Mouse (Mus musculus) c-Kit-positive CD71-positive TER-119-negative erythroid progenitor cells, embryonic 14.5 days (primary cell): ENCODE measurements around the gene Vmn1r1.
"Not testable (repeated sequence)": the region's sequence is repeated elsewhere in the genome, so short reads cannot be mapped to it uniquely, and the experiment has no call there.

ENCODE experiments used
- DNase-seq: peaks from one replicate; pipeline ENCODE4 v3.0.0-alpha.2; 2013; ENCODE audit warnings: low read depth

Gene Vmn1r1

DNA sequence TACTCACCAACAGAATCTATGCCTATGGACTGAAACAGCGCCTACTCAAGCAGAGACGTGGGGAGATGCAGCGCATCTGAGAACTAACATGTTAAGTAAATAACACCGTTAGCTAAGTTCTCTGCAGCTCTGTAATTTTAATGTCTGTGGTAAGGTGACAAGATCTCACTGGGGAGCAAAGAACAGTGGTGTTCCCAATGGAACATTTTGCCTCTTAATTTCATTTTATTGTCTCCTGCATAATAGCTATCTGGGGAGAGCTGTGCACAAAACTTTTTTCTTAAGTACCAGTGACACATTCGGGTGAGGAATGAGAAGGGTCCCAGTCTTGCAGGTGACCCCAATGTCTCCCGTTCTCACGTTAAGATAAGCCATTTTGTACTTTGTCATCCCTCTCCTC lies at the start of gene Vmn1r1:
Gene Vmn1r1 (minus strand): TSS at position 101 of the 400 bp plus-strand sequence.
- DNase-seq = no peak

GRCm38 (mm10) chr1:182210322-182210721 lies 46.0 kb upstream of the Vmn1r1 start:
- no peak for DNase-seq

GRCm38 (mm10) chr1:182192581-182192980 lies 28.3 kb upstream of the Vmn1r1 start:
- no peak for DNase-seq

- no peak for DNase-seq
Measured at GRCm38 (mm10) chr1:182191816-182192545, 27.7 kb upstream of the Vmn1r1 start.

- no peak for DNase-seq
Measured at GRCm38 (mm10) chr1:182191181-182191580, 26.9 kb upstream of the Vmn1r1 start.

DNA sequence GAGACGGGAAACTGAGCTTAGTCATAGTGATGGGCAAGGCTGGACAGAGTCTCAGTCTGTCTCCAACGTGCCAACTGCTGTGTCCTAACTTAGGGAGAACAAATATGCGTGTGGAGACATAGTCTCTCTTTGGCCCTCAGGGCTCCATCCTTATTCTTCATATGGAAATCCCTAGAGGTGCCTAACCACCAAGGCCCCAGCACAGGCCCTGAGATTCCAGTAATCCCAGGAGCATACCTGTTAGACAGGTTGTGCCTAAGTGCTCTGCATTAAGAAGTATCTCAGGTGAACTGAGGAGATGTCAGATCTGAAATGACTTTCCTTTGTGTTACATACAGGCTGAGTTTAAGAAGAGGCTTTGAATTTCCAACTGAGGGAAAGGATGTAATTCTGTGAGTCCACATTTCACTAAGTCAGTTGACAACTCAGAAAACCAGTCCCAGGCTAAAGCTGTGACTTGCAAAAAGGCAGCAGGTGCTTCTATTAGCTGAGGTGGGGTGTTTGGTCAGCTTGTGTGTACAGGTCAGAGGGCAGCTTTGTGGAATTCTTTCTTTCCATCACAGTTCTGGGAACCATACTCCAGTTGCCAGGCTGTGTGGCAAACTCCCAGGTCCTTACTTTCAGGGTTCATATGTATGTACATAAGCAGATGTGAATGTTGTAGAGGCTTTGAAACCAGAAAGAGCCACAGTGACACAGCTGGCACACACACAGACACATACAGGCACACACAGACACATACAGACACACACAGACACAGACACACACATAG lies 25.6 kb upstream of the Vmn1r1 start:
- DNase-seq = no peak

DNA sequence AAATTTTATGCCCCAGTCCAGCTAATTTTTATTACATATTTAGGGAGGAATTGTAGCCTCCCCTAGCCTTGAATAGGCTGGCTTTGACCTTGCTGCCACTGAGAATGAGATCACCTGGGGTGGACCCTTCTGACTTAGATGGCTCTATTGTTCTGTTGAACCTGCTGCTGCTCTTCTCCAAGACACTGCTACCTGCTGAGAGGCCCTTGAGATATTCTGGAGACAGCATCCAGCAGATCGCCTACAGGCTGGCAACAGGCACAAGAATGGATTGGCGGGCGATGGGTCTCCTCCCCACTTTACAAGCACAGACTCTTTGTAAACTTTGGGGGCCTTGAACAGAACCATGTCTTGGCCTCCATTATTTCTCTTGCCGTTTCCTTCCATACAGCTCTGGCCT lies 18.2 kb upstream of the Vmn1r1 start:
- not testable (repeated sequence) for DNase-seq

GRCm38 (mm10) chr1:182181456-182182305 lies 17.4 kb upstream of the Vmn1r1 start:
- no peak for DNase-seq

- DNase-seq = not testable (repeated sequence)
Measured at GRCm38 (mm10) chr1:182176985-182177384, 12.7 kb upstream of the Vmn1r1 start.

- DNase-seq = not testable (repeated sequence)
Measured at GRCm38 (mm10) chr1:182170206-182170605, 5.9 kb upstream of the Vmn1r1 start.

DNA sequence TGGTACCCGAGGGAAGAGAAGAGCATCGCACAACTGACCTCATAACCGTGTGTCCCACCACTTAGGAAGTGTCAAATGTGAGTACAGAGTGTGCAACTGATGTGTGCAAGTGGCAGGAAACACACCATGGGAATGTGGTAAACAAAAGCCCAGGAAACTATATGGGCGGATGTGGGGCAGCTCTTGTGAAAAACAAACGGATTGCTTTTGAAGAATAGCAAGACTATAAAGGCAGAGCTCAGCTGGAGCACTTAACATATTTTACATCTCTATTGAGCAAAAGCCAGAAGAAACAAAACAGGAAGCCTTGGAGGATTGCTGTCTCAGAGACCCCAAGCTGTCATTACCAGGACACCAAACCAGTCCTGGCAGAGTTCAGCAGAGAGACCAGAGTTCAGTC lies 1.3 kb downstream of the Vmn1r1 start:
- DNase-seq = no peak

DNA sequence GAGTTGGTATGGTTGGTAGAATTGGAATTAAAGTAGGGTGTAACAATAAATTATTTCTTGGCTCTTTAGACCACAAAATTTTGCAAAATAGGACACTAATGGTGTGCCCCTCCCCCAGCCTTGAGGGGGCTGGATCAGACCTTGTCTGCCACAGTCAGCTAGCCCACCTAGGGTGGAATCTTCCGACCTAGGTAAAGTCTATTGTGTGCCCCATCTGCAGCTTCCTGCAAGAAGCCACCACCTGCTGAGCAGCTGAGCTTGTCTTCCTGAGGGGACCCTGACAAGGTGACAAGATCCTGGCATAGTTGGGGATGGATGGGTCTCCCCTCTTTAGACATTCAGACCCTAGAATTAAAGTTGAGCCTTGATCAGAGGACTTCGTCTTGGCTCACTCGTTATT lies 4.7 kb downstream of the Vmn1r1 start:
- no peak for DNase-seq

- no peak for DNase-seq
Measured at GRCm38 (mm10) chr1:182157734-182158133, 6.6 kb downstream of the Vmn1r1 start.

- DNase-seq = peak; percentile 28
Measured at GRCm38 (mm10) chr1:182149966-182150365, 14.3 kb downstream of the Vmn1r1 start.

DNA sequence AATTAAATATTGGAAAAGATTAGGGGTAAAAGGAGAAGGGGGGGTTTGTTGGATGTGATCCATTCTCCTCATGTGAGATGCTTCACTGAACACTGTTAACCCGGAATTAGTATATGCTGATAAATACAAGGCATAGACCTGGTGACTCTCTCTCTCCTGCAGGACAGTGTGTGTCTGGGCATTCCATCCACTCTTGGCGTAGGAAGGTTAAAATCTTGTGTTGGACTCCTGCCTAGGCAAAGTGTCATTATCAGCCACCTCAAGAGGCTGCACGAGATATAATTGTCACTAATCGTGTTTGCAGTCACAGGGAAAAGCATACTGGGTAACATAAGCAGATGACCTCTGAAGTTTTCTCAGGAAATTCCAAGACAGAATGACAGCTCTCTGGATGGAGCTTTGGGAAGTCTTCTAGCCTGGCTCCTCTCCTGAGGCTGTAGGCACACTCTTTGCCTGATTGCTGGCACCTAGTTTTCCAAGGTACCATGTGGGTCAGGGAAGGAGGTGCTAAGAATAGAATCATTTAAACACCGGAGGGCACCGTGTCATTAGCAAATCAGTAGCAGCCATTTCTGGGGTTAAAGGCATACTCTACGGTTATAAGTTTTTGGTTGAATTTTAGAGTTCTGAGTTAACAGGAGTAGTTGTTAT lies 15.3 kb downstream of the Vmn1r1 start:
- no peak for DNase-seq

DNA sequence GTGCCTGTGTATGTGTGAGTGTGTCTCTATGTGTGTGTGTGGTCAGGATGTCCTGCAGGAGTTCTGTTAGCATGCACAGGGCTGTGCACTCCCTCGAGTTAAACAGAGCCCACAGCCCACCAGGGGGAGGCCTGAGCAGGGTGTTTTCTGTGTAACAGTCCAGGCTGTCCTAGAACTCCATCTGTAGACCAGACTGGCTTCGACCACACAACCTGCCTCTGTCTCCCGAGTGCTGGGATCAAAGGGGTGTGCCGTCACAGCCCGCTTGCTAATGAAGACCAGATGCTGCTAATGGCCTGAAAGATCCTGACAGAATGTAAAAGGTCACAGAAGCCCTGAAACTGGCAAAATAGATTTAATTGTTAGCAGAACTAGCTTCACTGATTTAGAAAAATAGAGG lies 18.7 kb downstream of the Vmn1r1 start:
- DNase-seq = no peak

- DNase-seq = peak; percentile 56
Measured at GRCm38 (mm10) chr1:182143288-182143687, 21.0 kb downstream of the Vmn1r1 start.

- no peak for DNase-seq
Measured at GRCm38 (mm10) chr1:182142725-182143124, 21.6 kb downstream of the Vmn1r1 start.

DNA sequence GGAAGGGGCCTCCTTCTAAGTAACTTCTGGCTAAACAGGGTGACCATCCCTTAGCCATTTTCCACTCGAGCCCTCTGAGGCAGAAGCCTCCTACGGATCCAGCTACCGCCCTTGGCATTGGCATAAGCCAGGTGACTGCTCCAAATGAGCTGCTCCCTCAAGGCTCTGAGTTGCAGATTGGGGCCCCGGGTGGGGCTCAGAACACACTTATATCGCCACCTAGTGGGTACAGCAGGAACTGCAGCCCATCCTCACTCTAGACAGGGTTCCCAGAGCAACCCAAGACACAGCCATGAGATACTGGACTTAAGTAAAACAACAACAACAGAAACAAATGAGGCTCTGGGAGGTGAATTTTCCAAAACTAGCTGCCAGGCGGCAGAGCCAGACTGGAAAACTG lies 23.9 kb downstream of the Vmn1r1 start:
- peak; percentile 51 for DNase-seq

- no peak for DNase-seq
Measured at GRCm38 (mm10) chr1:182139937-182140336, 24.3 kb downstream of the Vmn1r1 start.

DNA sequence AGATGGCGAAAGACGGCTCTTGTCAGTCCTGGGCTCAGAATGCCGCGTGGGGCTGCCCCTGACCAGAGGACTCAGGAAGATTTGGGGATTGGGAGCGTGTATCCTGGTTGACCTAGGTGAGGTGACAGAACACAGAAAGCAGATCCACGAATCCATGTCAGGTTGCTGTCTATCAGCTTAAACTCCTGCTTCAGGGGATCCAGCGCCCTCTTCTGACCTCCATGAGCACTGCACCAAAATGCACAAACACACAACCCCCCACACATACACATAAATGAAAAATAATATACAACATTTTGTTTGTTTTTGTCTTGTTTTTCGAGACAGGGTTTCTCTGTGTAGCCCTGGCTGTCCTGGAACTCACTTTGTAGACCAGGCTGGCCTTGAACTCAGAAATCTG lies 26.1 kb downstream of the Vmn1r1 start:
- DNase-seq = no peak
